Mouse (Mus musculus) embryo, embryonic 10.5 days (tissue): ENCODE results near the gene Khnyn.

ENCODE experiments used
- DNase-seq: peaks from one replicate; pipeline ENCODE4 v3.0.0-alpha.2; 2015; ENCODE audit warnings: low spot score

Gene Khnyn

GRCm38 (mm10) chr14:55873714-55874683 lies 10.7 kb upstream of the Khnyn start:
- DNase-seq = peak; percentile 90

- DNase-seq = peak; percentile 55
Measured at GRCm38 (mm10) chr14:55877469-55878315, 7.1 kb upstream of the Khnyn start.

- DNase-seq = peak; percentile 40
Measured at GRCm38 (mm10) chr14:55878316-55878940, 6.3 kb upstream of the Khnyn start.

- DNase-seq = peak; percentile 81
Measured at GRCm38 (mm10) chr14:55879623-55880022, 5.1 kb upstream of the Khnyn start.

- no peak for DNase-seq
Measured at GRCm38 (mm10) chr14:55880982-55881381, 3.8 kb upstream of the Khnyn start.

GRCm38 (mm10) chr14:55882171-55882641 lies 2.5 kb upstream of the Khnyn start:
- DNase-seq = no peak

- no peak for DNase-seq
Measured at GRCm38 (mm10) chr14:55883149-55883661, 1.5 kb upstream of the Khnyn start.

GRCm38 (mm10) chr14:55883663-55884062 lies 1.1 kb upstream of the Khnyn start:
- DNase-seq = no peak

GRCm38 (mm10) chr14:55884166-55884565 lies 581 bp upstream of the Khnyn start, which contains the start of gene Cbln3:
Cbln3 (minus strand) TSS chr14:55884392.
- DNase-seq = peak; percentile 21

- DNase-seq = no peak
Measured at GRCm38 (mm10) chr14:55885114-55885790, 505 bp downstream of the Khnyn start.

- peak; percentile 38 for DNase-seq
Measured at GRCm38 (mm10) chr14:55885791-55886271, 1.1 kb downstream of the Khnyn start.

GRCm38 (mm10) chr14:55886571-55887382 lies 2.0 kb downstream of the Khnyn start:
- DNase-seq = no peak

- DNase-seq = no peak
Measured at GRCm38 (mm10) chr14:55897671-55898070, 12.9 kb downstream of the Khnyn start.

GRCm38 (mm10) chr14:55898947-55899346 lies 14.2 kb downstream of the Khnyn start:
- no peak for DNase-seq

GRCm38 (mm10) chr14:55899701-55900413 lies 15.1 kb downstream of the Khnyn start, which contains the start of gene Sdr39u1:
Sdr39u1 (minus strand) TSS chr14:55900293.
- peak; percentile 92 for DNase-seq

- no peak for DNase-seq
Measured at GRCm38 (mm10) chr14:55900414-55900755, 15.6 kb downstream of the Khnyn start.

GRCm38 (mm10) chr14:55905518-55905917 lies 20.8 kb downstream of the Khnyn start:
- peak; percentile 29 for DNase-seq

GRCm38 (mm10) chr14:55913406-55913805 lies 28.7 kb downstream of the Khnyn start:
- no peak for DNase-seq
